Mouse (Mus musculus) liver, embryonic 13.5 days (tissue): ENCODE results near the gene Cmklr1. TPM values are rescaled to one million over a fixed set of nuclear protein-coding genes. Genes with fewer than 3 reads are reported as not detected.

Experiments used
- ATAC-seq: fragments of 200-750 bp; cut with Nextera tagmentation; 2 replicates; pipeline ENCODE4 v1.8.0; 2017; ENCODE audit warnings: low read depth, mild to moderate bottlenecking, moderate number of reproducible peaks, moderate library complexity
- DNase-seq: peaks from one replicate; pipeline ENCODE4 v3.0.0; 2022
- H3K27ac ChIP-seq: fragments of 300-500 bp; sonication (generic); 2 replicates; pipeline ENCODE4 v1.5.1; 2015; ENCODE audit warnings: moderate library complexity, mild to moderate bottlenecking, inconsistent platforms
- H3K27me3 ChIP-seq: fragments of 300-500 bp; sonication (generic); 2 replicates; pipeline ENCODE4 v1.6.1; 2015; ENCODE audit warnings: mild to moderate bottlenecking, inconsistent platforms
- H3K36me3 ChIP-seq: fragments of 300-500 bp; sonication (generic); 2 replicates; pipeline ENCODE4 v1.6.1; 2015; ENCODE audit warnings: mild to moderate bottlenecking, inconsistent platforms
- H3K4me1 ChIP-seq: fragments of 300-500 bp; sonication (generic); replicated peaks from 2 replicates; pipeline ENCODE4 v1.6.1; 2015; ENCODE audit warnings: inconsistent platforms
- H3K4me2 ChIP-seq: fragments of 300-500 bp; sonication (generic); 2 replicates; pipeline ENCODE4 v1.6.1; 2015; ENCODE audit warnings: inconsistent platforms, mild to moderate bottlenecking, moderate library complexity
- H3K4me3 ChIP-seq: fragments of 300-500 bp; sonication (generic); replicated peaks from 2 replicates; pipeline ENCODE4 v1.5.1; 2015; ENCODE audit warnings: mild to moderate bottlenecking, inconsistent platforms
- H3K9ac ChIP-seq: fragments of 300-500 bp; sonication (generic); 2 replicates; pipeline ENCODE4 v1.6.1; 2015; ENCODE audit warnings: mild to moderate bottlenecking, inconsistent platforms
- H3K9me3 ChIP-seq: fragments of 300-500 bp; sonication (generic); replicated peaks from 2 replicates; pipeline ENCODE4 v1.6.1; 2016; ENCODE audit warnings: inconsistent platforms
- WGBS: fragments of 180-500 bp; shearing (Covaris S2); methylation state at CpG from one replicate; pipeline ENCODE4 v1.1.7; 2015; ENCODE audit not compliant: insufficient replicate concordance; 5-methylcytosine and 5-hydroxymethylcytosine counted together
- polyA plus RNA-seq: library from polyadenylated mRNA; unstranded; fragments of >200 nt; fragmentation: Nextera tagmentation; extraction: Ambion mirVana; gene quantifications from 2 replicates; pipeline ENCODE4 v1.2.1, GENCODE M21; 2015

The Cmklr1 gene
- polyA plus RNA-seq, 1 experiment from 2014 or later: 1.8 TPM

DNA sequence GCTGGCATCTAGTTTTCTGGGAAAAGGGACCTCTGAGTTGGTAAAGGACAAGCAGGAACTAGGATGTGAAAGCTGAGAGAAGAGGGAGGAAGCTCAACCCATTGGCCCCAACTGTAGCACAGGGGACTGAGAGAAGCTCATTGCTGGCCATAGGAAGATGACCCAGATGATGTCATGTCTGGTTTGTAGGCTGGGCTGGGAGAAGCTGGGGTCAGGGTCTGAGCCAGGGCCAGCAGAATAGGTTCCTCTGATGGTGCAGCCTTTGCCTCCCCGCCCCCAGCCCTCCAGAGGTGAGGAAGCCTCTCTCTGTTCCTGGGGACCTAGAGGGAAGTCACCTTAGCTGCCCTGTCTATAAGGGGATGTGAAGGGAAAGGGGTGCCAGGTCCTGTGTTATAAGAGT lies 31.1 kb downstream of the Cmklr1 start:
- Histone ChIP-seq H3K9ac (no peak overlapping the region), H3K4me3 (no peak overlapping the region), H3K4me2 (no peak overlapping the region), H3K27me3 (no peaks in the 10 kb centered on the region), H3K4me1 (no peaks in the 10 kb centered on the region), H3K36me3 (no peaks in the 10 kb centered on the region), H3K9me3 (no peaks in the 10 kb centered on the region), H3K27ac (no peak overlapping the region)
- WGBS: 46% methylated on average over 1 of the region's 1 CpGs
- DNase-seq (no peak), ATAC-seq (no peak)

DNA sequence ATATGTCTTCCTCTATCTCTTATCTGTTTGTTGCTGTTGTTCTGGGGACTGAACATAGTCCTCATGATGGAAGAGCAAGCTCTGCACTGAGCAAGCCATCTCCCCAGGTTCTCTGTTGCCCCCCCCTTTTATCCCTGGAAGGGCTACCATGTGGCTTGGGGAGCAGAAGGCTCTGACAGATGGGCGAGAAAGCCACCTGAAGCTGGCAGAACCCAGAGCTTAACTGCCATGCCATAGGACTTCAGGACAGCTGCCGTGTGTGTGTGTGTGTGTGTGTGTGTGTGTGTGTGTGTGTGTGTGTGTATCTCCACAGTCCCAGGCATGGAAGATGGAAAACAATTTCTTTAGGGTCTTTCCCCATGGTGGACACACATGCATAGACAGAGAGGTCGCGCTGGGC lies 31.5 kb downstream of the Cmklr1 start:
- Histone ChIP-seq H3K4me1 (no peaks in the 10 kb centered on the region), H3K27ac (no peak overlapping the region), H3K9ac (no peak overlapping the region), H3K4me3 (no peak overlapping the region), H3K36me3 (no peaks in the 10 kb centered on the region), H3K4me2 (no peak overlapping the region), H3K27me3 (no peaks in the 10 kb centered on the region), H3K9me3 (no peaks in the 10 kb centered on the region)
- 68% methylated on average over 4 of the region's 4 CpGs for WGBS
- no peak for DNase-seq
- no peak for ATAC-seq

DNA sequence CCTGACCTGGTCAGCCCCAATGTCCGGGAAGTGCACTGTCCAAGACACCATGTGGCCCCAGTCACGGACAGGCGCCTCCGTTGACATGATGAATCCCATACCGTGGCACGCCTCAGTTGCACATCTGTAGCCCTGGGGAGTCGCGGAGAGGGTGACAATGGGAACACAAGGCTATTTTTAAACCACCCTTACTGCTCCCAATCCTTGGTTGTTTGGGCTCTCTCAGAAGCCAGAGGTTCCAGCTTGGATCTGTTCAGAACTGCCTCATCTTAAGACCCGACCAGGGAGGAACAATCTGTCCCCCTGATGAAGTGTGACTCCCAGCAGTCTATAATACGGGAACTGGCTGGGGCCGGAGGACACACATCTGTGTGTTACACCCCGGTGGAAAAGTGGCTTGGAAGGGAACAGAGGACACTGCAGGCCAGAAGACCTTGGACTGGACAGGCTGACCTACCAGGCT lies 38.4 kb downstream of the Cmklr1 start:
- Histone ChIP-seq H3K27ac (no peak overlapping the region), H3K4me2 (no peak overlapping the region), H3K4me3 (no peak overlapping the region), H3K4me1 (no peaks in the 10 kb centered on the region), H3K36me3 (no peaks in the 10 kb centered on the region), H3K9ac (no peak overlapping the region), H3K9me3 (no peaks in the 10 kb centered on the region), H3K27me3 (no peaks in the 10 kb centered on the region)
- WGBS: 70% methylated on average over 12 of the region's 12 CpGs
- no peak for ATAC-seq
- no peak for DNase-seq

DNA sequence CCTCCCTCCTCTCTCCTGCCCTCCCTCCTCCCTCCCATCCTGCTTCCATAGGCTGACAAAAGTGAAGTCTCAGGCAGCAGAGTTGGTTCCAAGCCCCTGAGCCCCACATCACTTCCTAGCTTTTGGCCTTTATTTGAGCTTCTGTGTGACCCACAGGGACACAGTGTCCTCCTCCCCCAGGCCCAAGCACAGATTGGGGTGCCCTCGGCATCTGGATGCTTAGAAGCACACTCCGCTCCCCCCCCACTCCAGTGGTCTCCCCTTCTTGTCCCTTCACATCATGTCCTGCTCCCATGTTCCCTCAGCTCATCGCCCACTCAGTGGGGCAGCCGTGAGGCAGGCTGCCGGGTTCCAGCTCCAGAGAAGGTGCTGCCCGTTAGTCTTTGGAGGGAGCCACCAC lies 39.1 kb downstream of the Cmklr1 start:
- Histone ChIP-seq H3K27ac (no peak overlapping the region), H3K4me1 (no peaks in the 10 kb centered on the region), H3K4me3 (no peak overlapping the region), H3K36me3 (no peaks in the 10 kb centered on the region), H3K27me3 (no peaks in the 10 kb centered on the region), H3K9ac (no peak overlapping the region), H3K9me3 (no peaks in the 10 kb centered on the region), H3K4me2 (no peak overlapping the region)
- ATAC-seq (no peak), DNase-seq (no peak)
- WGBS: 56% methylated on average over 6 of the region's 6 CpGs

DNA sequence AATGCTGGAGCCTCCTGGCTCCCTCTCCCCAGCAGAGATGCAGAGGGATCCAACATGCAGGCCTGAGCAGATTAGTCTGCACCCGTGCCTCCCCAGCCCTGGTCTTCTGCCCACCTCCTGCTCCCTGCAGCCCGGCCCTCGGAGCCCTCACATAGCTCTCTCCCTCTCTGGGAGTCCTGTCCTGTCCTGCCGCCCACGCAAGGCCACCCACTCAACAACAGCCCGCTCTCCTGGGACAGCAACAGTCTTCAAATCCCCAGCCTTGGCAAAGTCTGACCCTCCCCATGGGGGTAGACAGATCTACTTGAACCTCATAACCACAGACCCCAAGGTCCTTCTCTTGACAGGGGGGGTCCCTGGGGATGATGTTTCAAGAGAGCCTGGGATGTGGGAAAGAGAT lies 39.7 kb downstream of the Cmklr1 start:
- DNase-seq (no peak), ATAC-seq (no peak)
- H3K4me1 ChIP-seq: no peaks in the 10 kb centered on the region
- no peak overlapping the region for H3K4me3 ChIP-seq
- no peak overlapping the region for H3K4me2 ChIP-seq
- 47% methylated on average over 6 of the region's 6 CpGs for WGBS
- no peaks in the 10 kb centered on the region for H3K27me3 ChIP-seq
- H3K9me3 ChIP-seq: no peaks in the 10 kb centered on the region
- no peaks in the 10 kb centered on the region for H3K36me3 ChIP-seq
- no peak overlapping the region for H3K9ac ChIP-seq
- H3K27ac ChIP-seq: no peak overlapping the region

DNA sequence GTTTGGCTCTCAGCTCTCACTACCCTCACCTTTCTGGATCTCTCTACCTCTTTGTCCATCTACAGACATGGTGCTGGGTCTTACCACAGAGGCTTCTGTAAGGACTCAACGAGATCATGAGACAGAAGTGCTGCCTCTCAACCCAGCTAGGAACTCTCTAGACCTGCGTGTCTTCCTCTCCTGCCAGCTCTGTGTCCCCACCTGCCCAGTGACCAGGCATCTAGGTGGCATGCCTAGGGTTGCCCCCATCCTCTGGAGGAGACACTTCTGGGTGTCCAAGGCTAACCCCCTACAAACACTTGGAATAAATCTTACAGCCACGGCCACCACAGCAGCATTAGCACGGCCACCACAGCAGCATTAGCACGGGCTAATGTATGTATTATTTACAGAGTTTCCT lies 40.3 kb downstream of the Cmklr1 start:
- Histone ChIP-seq H3K4me1 (no peaks in the 10 kb centered on the region), H3K36me3 (no peaks in the 10 kb centered on the region), H3K4me3 (no peak overlapping the region), H3K27me3 (no peaks in the 10 kb centered on the region), H3K9me3 (no peaks in the 10 kb centered on the region), H3K9ac (no peak overlapping the region), H3K27ac (no peak overlapping the region), H3K4me2 (no peak overlapping the region)
- DNase-seq (no peak), ATAC-seq (no peak)
- whole genome bisulfite sequencing: 56% methylated on average over 5 of the region's 5 CpGs

DNA sequence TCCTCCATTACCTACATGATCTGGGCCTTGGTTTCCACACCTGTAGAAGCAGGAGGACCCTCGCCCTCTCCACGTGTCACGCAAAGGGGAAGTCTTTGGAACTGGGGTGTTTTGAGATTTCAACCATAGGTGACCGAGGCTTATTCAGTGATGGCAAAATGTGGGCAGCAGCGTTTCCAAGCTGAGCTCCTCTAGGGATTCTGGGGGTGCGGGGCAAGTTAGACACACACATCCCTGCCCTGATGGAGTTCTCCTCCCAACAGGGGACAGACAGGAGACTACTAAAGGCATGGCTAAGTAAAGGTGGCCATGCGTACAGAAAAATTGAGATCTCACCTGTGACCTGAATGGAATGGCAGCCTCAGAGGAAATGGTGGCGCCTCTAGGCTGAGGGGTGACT lies 41.7 kb downstream of the Cmklr1 start:
- Histone ChIP-seq H3K4me2 (no peak overlapping the region), H3K4me3 (no peak overlapping the region), H3K9me3 (no peaks in the 10 kb centered on the region), H3K36me3 (no peaks in the 10 kb centered on the region), H3K27me3 (no peaks in the 10 kb centered on the region), H3K4me1 (no peaks in the 10 kb centered on the region), H3K9ac (no peak overlapping the region), H3K27ac (no peak overlapping the region)
- no peak for DNase-seq
- 62% methylated on average over 8 of the region's 8 CpGs for WGBS
- no peak for ATAC-seq

DNA sequence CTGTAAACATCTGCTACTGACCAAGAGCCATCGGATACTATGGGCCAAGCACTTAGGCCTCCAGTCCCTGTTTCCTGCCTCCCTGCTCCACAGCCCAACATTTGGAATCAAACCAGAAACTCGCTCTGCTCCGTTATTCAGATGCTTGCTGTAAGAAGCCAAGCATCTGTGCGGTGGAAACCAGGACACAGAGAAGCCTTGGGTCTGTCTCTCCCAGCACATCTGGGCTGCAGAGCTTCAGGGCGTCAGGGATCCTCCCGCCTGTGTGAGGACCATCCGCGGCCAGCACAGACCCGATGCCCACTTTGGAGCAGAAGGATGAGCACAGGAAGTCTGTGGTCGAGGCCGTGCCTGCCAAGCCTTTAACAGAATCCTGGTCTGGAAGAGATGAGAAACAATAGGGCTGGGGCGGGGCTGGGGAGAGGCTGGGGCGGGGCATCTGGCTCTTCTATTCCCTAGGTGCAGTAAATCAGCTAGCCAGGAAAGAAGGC lies 42.2 kb downstream of the Cmklr1 start:
- Histone ChIP-seq H3K4me3 (no peak overlapping the region), H3K27me3 (no peaks in the 10 kb centered on the region), H3K4me1 (no peaks in the 10 kb centered on the region), H3K36me3 (no peaks in the 10 kb centered on the region), H3K9me3 (no peaks in the 10 kb centered on the region), H3K9ac (no peak overlapping the region), H3K27ac (no peak overlapping the region), H3K4me2 (no peak overlapping the region)
- DNase-seq: no peak
- no peak for ATAC-seq
- 18% methylated on average over 13 of the region's 13 CpGs for WGBS

DNA sequence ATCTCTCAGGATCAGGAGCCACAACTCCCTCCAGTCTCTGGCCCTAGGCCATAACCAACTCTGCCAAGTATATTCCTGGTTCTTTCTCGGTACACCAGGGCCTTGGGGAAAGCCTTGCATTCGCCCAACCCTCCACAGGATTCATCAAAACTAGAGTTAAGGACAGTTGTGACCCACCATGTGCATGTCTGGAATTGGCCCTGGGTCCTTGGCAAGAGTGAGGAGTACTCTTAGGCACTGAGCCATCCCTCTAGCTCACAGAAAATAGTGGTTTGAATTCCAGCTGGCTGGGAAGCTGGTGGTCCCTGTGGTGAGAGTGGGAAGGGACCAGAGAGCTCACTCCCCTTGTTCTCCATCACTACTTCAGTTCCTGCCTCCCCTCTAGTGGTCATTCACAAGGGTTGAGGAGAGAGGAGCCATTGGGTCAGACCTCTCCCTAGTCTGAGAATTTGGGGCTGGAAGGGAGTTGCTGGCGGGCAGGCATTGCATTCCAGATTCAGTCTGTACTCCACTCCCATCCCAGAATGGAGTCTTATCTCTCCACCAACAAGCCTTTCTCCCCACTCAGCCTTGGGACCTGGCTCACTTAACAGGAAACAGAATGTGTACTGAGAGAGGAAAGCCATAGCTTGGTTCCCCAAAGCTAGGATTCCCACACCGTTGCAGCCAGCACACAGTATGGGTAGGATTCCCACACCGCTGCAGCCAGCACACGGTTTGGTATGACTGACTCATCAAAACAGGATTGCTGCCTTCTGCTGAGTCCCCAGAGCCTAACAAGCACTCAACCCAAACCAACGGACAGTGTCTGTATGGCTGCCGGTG lies 43.1 kb downstream of the Cmklr1 start:
- Histone ChIP-seq H3K27me3 (no peaks in the 10 kb centered on the region), H3K27ac (no peak overlapping the region), H3K4me2 (no peak overlapping the region), H3K4me1 (no peaks in the 10 kb centered on the region), H3K4me3 (no peak overlapping the region), H3K9me3 (no peaks in the 10 kb centered on the region), H3K36me3 (no peaks in the 10 kb centered on the region), H3K9ac (no peak overlapping the region)
- WGBS: 46% methylated on average over 8 of the region's 8 CpGs
- no peak for DNase-seq
- no peak for ATAC-seq

DNA sequence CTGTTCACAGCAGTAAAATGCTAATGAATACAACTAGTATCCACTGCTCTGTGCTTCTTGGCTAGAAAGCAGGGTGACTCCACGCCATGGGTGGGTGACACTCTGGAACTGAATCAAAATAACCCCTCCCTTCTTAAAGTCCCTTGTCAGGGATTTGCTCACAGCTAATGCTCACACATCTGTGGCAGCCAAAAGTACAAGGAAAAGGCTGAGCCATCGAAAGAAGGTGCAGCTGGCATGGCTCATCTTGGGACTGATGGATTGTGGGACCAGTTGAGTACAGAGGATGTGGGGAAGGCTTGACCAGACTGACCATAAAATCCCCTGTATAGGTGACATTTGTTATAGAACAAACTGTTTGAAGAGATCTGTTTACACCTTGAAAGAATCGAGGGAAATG lies 44.1 kb downstream of the Cmklr1 start:
- ATAC-seq (no peak), DNase-seq (no peak)
- Histone ChIP-seq H3K27me3 (no peaks in the 10 kb centered on the region), H3K4me2 (no peak overlapping the region), H3K27ac (no peak overlapping the region), H3K36me3 (no peaks in the 10 kb centered on the region), H3K4me3 (no peak overlapping the region), H3K9me3 (no peaks in the 10 kb centered on the region), H3K4me1 (no peaks in the 10 kb centered on the region), H3K9ac (no peak overlapping the region)
- 48% methylated on average over 3 of the region's 3 CpGs for WGBS

DNA sequence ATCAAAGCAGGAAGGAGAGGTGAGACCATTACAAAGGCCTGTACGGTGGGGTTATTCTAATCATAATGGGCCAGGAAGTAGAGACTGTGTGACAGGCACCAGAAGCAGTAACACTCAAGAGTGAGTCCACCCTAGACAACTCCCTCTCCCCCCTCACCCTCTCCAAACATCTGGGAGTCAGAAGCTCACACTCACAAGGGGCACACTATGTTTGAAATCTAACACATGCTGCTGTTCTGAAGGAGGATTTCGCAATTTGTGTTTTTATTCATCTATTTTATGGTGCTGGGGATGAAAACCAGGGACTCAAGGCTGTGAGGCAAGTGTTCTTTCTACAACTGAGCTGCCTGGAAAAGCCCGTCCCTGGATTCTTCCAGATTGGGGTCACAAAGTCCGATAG lies 45.5 kb downstream of the Cmklr1 start:
- no peaks in the 10 kb centered on the region for H3K36me3 ChIP-seq
- no peaks in the 10 kb centered on the region for H3K4me1 ChIP-seq
- ATAC-seq (no peak), DNase-seq (no peak)
- H3K27ac ChIP-seq: no peak overlapping the region
- 54% methylated on average over 4 of the region's 4 CpGs for WGBS
- H3K4me2 ChIP-seq: no peak overlapping the region
- no peak overlapping the region for H3K4me3 ChIP-seq
- H3K27me3 ChIP-seq: no peaks in the 10 kb centered on the region
- H3K9me3 ChIP-seq: no peaks in the 10 kb centered on the region
- no peak overlapping the region for H3K9ac ChIP-seq

DNA sequence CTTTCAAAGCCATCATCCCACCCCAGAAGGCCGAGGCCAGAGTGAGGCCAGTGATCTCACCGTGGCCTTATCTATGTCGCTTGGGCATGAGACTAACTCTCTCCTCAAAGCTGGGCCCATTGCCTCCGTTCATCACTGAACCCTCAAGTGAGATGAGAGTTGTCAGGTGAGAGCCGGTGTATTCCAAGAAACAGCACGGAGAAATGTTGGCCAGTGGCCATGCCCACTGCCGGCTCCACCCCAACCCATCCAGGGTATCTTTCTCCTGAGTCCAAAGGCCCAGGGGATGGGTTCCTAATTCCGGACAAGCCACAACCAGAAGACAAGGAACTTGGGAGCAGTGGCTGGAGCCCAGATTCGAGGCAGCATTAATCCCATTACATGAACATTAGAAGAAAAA lies 46.8 kb downstream of the Cmklr1 start:
- no peaks in the 10 kb centered on the region for H3K4me1 ChIP-seq
- WGBS: 57% methylated on average over 9 of the region's 9 CpGs

More for the DNA sequence above, 46.8 kb downstream of the Cmklr1 start:
- no peak overlapping the region for H3K27ac ChIP-seq
- H3K9ac ChIP-seq: no peak overlapping the region
- DNase-seq (no peak), ATAC-seq (no peak)
- no peak overlapping the region for H3K4me2 ChIP-seq
- H3K27me3 ChIP-seq: no peaks in the 10 kb centered on the region
- H3K36me3 ChIP-seq: no peaks in the 10 kb centered on the region
- H3K4me3 ChIP-seq: no peak overlapping the region
- H3K9me3 ChIP-seq: no peaks in the 10 kb centered on the region
